Mouse (Mus musculus) kidney, embryonic 14.5 days (tissue): ENCODE data around the gene Swap70. TPM values are rescaled to one million over a fixed set of nuclear protein-coding genes. Genes with fewer than 3 reads are reported as not detected.
A peak's percentile ranks its signal among the peaks of the same experiment; 100 is the strongest.

ENCODE experiments used
- ATAC-seq: fragments of 200-750 bp; cut with Nextera tagmentation; 2 replicates; pipeline ENCODE4 v1.8.0; 2017; ENCODE audit warnings: moderate number of reproducible peaks, mild to moderate bottlenecking, moderate TSS enrichment, moderate library complexity; ENCODE audit not compliant: low FRiP score, low TSS enrichment
- H3K27ac ChIP-seq: fragments of 300-500 bp; sonication (generic); 2 replicates; pipeline ENCODE4 v1.5.1; 2014; ENCODE audit warnings: low read depth, mild to moderate bottlenecking, low read length, moderate library complexity, mixed read lengths
- H3K27me3 ChIP-seq: fragments of 300-500 bp; sonication (generic); 2 replicates; pipeline ENCODE4 v1.6.1; 2014; ENCODE audit warnings: mild to moderate bottlenecking, low read length; ENCODE audit not compliant: control insufficient read depth, insufficient read depth
- H3K36me3 ChIP-seq: fragments of 300-500 bp; sonication (generic); 2 replicates; pipeline ENCODE4 v1.6.1; 2014; ENCODE audit warnings: low read length, mixed read lengths; ENCODE audit not compliant: control insufficient read depth, insufficient read depth
- H3K4me1 ChIP-seq: fragments of 300-500 bp; sonication (generic); 2 replicates; pipeline ENCODE4 v1.6.1; 2014; ENCODE audit warnings: low read length, mixed read lengths; ENCODE audit not compliant: control insufficient read depth, insufficient read depth
- H3K4me2 ChIP-seq: fragments of 300-500 bp; sonication (generic); replicated peaks from 2 replicates; pipeline ENCODE4 v1.6.1; 2014; ENCODE audit warnings: low read depth, mild to moderate bottlenecking, low read length
- H3K4me3 ChIP-seq: fragments of 300-500 bp; sonication (generic); 2 replicates; pipeline ENCODE4 v1.5.1; 2014; ENCODE audit warnings: mild to moderate bottlenecking, low read length
- H3K9ac ChIP-seq: fragments of 300-500 bp; sonication (generic); 2 replicates; pipeline ENCODE4 v1.6.1; 2014; ENCODE audit warnings: low read depth, mild to moderate bottlenecking, low read length, moderate library complexity
- H3K9me3 ChIP-seq: fragments of 300-500 bp; sonication (generic); 2 replicates; pipeline ENCODE4 v1.6.1; 2016; ENCODE audit warnings: low read length; ENCODE audit not compliant: control insufficient read depth
- WGBS: fragments of 180-500 bp; shearing (Covaris S2); extraction: QIAGEN DNeasy Blood & Tissue Kit; methylation state at CpG from one replicate; pipeline ENCODE4 v1.1.7; 2014; 5-methylcytosine and 5-hydroxymethylcytosine counted together
- polyA plus RNA-seq: library from polyadenylated mRNA; unstranded; fragments of >200 nt; fragmentation: Nextera tagmentation; extraction: Ambion mirVana; gene quantifications from 2 replicates; pipeline ENCODE4 v1.2.1, GENCODE M21; 2014

The Swap70 gene
- polyA plus RNA-seq, 1 experiment from 2014 or later, result 30.3 TPM

DNA sequence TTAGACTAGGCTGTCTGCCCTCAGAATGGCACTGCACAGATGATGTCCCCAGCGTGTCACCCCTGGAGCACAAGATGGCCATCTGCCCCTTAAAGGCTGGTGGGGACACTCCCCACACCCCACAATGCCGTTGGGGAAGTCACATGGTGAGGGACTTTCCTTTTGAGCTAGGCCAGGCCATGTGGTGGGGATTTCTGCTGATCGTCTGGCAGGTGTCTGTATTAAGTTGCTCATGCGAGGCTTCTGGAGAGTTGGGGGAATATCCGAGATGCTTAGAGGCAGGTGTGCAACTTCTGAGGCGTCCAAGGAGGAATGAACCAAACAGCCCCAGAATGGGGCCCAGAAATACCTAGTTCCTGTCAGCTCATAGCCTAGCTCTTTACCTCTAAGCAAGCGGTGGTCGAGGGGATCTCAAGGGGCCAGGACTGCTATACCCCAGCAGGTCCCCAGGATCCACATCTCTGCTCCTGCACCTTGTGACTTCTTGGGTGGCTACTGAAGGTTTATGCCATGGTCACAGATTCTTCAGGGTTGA, 64.8 kb downstream of the Swap70 start:
- H3K27ac ChIP-seq, result no peak overlapping the region
- no peaks in the 10 kb centered on the region for H3K27me3 ChIP-seq
- peaks cover 11% of the 10 kb centered on the region for H3K36me3 ChIP-seq
- peaks cover 5% of the 10 kb centered on the region; the same call in 1 of the 2 replicates for H3K4me1 ChIP-seq
- WGBS, result 78% methylated on average over 8 of the region's 8 CpGs
- H3K9ac ChIP-seq, result no peak overlapping the region
- no peak overlapping the region for H3K4me3 ChIP-seq
- H3K9me3 ChIP-seq, result no peaks in the 10 kb centered on the region
- H3K4me2 ChIP-seq, result no peak overlapping the region
- no peak for ATAC-seq

DNA sequence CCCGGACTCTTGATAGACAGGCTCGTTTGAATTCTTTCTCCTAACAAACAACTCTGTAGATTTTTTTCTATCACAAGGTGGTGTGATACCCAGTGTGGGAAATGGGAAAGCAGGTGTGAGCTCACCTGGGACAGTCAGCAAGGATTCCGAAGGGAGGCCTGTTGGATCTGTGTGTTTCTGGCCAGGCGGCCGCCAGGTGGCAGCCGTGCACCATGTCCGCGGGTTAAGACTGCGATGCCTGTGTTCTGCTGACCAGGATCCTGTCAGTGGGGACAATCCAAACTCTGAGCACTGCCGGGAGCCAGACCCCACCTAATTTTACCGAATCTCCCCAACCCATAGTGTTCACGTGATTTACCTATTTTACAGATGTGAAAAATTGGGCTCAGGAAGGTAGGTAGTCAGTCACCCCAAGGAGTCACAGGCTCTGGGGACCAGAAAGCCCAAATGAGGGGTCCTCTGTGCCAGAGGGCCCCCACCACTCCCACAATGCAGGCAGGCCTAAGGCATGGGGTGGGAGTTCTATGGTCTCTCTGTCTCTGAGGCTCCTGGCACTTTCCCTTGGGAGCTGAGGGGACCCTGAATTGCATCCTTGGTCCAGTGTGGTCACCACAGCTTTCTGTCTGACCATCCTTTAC, 65.4 kb downstream of the Swap70 start:
- H3K4me3 ChIP-seq, result no peak overlapping the region
- no peak overlapping the region for H3K27ac ChIP-seq
- H3K36me3 ChIP-seq, result peaks cover 5% of the 10 kb centered on the region; the same call in 1 of the 2 replicates
- peaks cover 5% of the 10 kb centered on the region; the same call in 1 of the 2 replicates for H3K4me1 ChIP-seq
- 8% methylated on average over 12 of the region's 12 CpGs for WGBS
- no peaks in the 10 kb centered on the region for H3K9me3 ChIP-seq
- H3K4me2 ChIP-seq, result no peak overlapping the region
- H3K27me3 ChIP-seq, result no peaks in the 10 kb centered on the region
- peak; percentile 74 for ATAC-seq
- no peak overlapping the region for H3K9ac ChIP-seq

DNA sequence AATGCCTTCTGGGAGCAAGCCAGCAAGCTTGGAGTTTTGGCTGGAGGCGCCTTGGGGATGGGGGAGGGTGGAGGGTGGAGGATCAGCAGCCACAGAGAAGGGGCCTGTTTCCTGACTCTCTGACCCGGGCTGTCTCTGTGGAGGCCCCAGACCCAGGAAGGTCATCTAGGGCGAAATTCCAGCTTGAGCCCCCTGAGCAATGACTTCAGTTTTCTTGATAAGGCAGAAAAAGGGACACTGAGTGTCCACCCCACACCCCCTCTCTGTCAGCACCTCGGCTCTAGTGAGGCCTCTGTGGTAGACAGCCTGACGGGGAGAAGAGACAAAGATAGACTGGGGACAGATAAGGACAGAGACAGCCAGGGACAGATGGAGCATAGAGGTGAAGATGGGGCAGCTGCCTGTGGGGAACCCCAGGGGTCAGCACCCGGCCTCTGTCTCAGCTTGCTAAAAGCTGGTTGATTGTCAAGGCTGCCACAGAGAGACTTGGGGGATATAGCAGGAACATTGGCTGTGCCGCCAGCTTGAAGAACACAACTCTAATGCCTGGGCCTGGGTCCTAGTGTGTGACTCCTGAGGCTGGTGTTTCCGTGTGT, 66.1 kb downstream of the Swap70 start:
- no peak overlapping the region for H3K9ac ChIP-seq
- no peak overlapping the region for H3K4me2 ChIP-seq
- peaks cover 5% of the 10 kb centered on the region; the same call in 1 of the 2 replicates for H3K4me1 ChIP-seq
- 0 out of 2 replicates have a peak, but pooled peaks cover 2% of the 10 kb centered on the region for H3K36me3 ChIP-seq
- ATAC-seq, result 0 out of 2 replicates have a peak, but pooled peaks have one; percentile 2
- H3K9me3 ChIP-seq, result no peaks in the 10 kb centered on the region
- H3K4me3 ChIP-seq, result no peak overlapping the region
- H3K27ac ChIP-seq, result no peak overlapping the region
- 55% methylated on average over 8 of the region's 8 CpGs for WGBS
- H3K27me3 ChIP-seq, result no peaks in the 10 kb centered on the region

DNA sequence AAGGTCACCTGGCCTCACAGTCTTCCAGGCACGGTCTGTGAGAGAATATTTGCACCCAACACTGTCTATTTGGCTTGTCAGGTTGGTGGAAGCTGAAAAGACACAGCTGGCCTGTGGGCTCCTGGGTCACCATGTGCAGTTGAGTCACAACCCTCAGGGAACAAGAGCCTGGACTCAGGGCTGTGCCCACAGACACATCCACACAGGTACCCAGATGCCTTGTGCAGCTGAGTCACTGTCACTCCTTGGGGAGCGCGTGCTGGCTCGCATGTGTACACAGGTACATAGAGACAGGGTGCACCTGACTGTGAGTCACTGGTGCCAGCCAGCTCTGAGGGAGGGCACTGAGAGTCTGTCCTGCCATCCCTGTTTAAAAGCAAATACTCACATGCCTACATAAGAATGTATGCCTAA, 66.7 kb downstream of the Swap70 start:
- Histone ChIP-seq H3K4me1 (peaks cover 5% of the 10 kb centered on the region; the same call in 1 of the 2 replicates), H3K9ac (no peak overlapping the region), H3K4me3 (no peak overlapping the region), H3K4me2 (no peak overlapping the region), H3K27ac (no peak overlapping the region), H3K36me3 (no peaks in the 10 kb centered on the region), H3K9me3 (no peaks in the 10 kb centered on the region), H3K27me3 (no peaks in the 10 kb centered on the region)
- 78% methylated on average over 4 of the region's 4 CpGs for WGBS
- no peak for ATAC-seq

DNA sequence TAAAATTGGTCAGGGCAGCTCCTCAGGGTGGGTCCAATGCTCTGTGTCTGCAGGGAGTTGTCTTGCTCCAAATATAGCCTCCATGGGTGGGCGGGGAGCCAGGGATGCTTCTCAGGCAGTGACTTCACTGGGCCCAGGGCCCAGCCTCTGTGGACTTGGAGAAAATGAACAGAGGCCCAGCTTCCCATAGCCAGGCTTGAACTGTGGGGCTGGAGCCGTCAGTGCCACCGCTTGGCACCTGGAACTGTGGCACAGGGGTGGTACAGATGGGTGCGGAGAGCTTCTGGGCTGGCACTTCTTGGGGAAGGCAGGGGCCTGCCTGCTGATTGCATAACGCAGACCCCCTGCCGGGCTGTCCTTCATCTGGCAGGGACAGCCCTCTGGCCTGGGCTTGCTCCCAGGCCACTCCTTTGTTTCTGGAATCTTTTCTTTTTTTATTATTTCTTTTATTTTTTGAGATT, 67.2 kb downstream of the Swap70 start:
- no peak overlapping the region for H3K9ac ChIP-seq
- ATAC-seq, result no peak
- H3K4me3 ChIP-seq, result no peak overlapping the region
- no peak overlapping the region for H3K27ac ChIP-seq
- no peaks in the 10 kb centered on the region for H3K36me3 ChIP-seq
- WGBS, result 76% methylated on average over 6 of the region's 6 CpGs
- H3K27me3 ChIP-seq, result no peaks in the 10 kb centered on the region
- peaks cover 5% of the 10 kb centered on the region; the same call in 1 of the 2 replicates for H3K4me1 ChIP-seq
- H3K9me3 ChIP-seq, result no peaks in the 10 kb centered on the region
- no peak overlapping the region for H3K4me2 ChIP-seq

DNA sequence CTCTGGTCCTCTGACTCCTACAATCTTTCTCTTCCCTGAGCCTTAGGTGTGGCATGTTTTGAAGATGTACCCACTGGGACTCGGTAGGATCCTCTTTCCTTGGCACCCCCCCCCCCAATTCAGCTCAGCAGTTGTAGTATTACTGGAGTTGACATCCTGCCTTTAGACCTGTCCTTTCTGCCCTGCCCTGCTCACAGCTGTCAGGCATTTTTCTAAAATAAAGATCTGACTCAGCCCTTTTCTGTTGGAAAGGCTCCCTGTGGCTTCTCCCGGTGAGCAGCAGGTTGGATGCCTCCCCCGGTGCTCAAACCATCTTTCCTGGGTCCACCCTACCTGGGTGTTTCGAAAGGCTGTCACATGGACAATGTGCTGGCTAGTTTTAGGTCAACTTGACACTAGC, 68.1 kb downstream of the Swap70 start:
- no peak for ATAC-seq
- Histone ChIP-seq H3K27ac (no peak overlapping the region), H3K4me2 (no peak overlapping the region), H3K27me3 (no peaks in the 10 kb centered on the region), H3K36me3 (no peaks in the 10 kb centered on the region), H3K9ac (no peak overlapping the region), H3K4me1 (peaks cover 5% of the 10 kb centered on the region; the same call in 1 of the 2 replicates), H3K9me3 (no peaks in the 10 kb centered on the region), H3K4me3 (no peak overlapping the region)
- WGBS, result 75% methylated on average over 4 of the region's 4 CpGs

DNA sequence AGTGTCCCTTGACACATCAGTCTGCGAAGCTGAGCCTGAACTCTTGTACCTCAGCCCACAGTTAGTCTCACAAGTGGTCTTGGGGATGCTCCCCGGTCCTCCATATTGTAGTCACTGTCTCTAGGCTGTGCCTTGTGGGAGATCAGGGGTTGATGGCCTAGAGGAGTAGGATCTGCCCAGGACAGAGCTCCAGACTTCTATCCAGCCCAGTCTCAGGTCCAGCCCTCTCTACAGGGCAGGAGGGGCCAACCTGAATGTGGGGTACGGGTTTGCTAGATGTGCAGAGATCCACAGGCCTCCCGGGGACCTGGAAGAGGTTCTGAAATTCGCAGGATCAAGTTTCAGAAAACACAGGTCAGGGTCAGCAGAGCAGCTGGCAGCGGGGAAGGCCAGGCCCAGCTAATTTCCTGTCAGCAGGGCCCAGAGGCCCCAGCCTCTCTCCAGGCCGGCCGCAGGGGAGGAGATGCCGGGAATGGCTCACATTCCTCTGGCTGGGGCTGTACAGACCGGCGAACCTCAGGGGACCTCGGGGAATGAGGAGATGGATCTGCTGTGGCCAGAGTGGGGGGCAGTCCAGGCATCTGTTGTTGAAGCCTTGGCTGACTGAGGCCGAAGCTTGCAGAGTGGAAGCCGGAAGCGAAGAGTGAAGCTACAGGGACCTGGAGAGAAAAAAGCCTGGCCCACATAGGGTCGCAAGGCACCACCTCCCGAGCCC, 75.5 kb downstream of the Swap70 start:
- Histone ChIP-seq H3K4me3 (no peak overlapping the region), H3K4me1 (peaks cover 17% of the 10 kb centered on the region), H3K9me3 (no peaks in the 10 kb centered on the region), H3K27me3 (no peaks in the 10 kb centered on the region), H3K36me3 (no peaks in the 10 kb centered on the region), H3K27ac (peak overlapping the region; percentile 85), H3K9ac (peak overlapping the region; percentile 25; the same call in 1 of the 2 replicates), H3K4me2 (no peak overlapping the region)
- 18% methylated on average over 17 of the region's 17 CpGs for WGBS
- ATAC-seq, result peak; percentile 95

DNA sequence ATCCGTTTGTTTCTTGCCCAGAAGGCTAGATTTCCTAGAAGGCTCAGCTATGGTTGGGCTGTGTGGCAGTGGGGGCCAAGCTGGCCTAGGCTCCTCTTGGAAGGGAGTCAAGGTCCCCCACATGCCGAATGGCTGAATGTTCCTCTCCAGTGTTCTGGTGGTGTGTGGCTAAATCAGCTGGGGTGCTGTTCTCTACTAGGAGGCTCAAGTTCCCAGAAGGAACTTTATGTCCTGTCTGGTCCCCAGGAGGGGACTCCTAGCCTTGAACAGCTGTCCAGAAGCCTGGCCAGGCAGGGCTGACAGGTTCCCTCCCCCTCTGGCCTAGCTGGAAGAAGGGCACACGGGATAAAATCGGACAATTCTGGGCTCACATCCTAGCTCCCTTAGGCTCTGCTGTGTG, 76.1 kb downstream of the Swap70 start:
- H3K9me3 ChIP-seq, result no peaks in the 10 kb centered on the region
- peak overlapping the region; percentile 25; the same call in 1 of the 2 replicates for H3K9ac ChIP-seq
- H3K4me1 ChIP-seq, result peaks cover 17% of the 10 kb centered on the region
- WGBS, result 43% methylated on average over 4 of the region's 4 CpGs
- H3K27ac ChIP-seq, result peak overlapping the region; percentile 85
- peak; percentile 41; the same call in 1 of the 2 replicates for ATAC-seq
- H3K4me2 ChIP-seq, result no peak overlapping the region
- no peak overlapping the region for H3K4me3 ChIP-seq
- no peaks in the 10 kb centered on the region for H3K27me3 ChIP-seq
- no peaks in the 10 kb centered on the region for H3K36me3 ChIP-seq
